Mouse (Mus musculus) adrenal gland, adult 8-10 months (tissue): ENCODE measurements at regions not wholly inside any gene's neighbourhood (a gene's known extent, or its start where the extent isn't known, plus 50 kb on each side); places are given as distances from the start of the nearest gene placed in this dataset.
A peak's percentile ranks its signal among the peaks of the same experiment; 100 is the strongest.

Experiments used
- DNase-seq: peaks from one replicate; pipeline ENCODE4 v3.0.0; 2022

DNA sequence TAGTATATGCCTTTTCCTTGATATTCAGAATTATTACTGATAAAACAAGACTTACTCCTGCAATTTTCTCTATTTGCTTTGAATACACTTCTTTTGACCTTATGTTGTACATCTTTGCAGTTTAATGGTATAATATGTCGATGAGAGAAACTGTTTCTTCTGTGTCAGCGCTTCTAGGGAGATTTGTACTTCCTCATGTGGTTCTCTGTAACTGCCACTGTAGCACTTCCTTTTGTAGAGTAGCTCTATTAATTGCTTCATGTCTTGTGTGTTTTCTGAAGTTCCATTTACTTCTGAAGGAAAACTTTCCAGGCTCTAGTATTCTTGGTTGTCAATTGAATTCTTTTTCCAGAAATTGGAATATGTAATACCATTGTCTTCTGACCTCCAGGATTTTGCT is 323.2 kb downstream of the Ptprc start:
- no peak for DNase-seq

DNA sequence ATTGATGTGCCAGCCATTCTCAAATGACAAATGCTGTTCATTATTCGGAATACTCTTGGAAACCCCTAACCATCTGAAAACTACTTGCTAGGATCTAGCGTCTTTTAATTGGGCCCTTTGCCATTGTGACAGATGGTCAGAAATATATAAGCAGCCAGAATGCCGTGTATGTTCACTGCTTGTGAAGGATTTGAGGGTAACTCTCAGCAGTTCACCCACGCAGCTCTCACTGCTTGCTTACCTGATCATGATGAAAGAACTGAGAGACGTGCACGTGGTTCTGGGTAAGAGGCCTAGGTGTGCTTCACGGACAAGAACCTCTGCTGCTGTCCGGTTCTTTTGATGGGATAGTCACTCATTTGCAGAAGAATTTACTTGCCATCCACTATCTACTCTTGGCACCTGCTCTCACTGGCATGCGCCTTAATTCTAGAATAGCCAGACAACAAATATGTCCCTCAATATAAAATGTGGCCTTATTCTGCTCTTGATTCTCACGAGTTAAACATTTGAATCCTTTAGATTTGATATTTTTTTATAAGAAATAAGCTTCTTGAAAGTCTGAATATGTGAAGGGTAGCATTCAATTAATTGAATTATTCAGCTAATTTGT is 328.1 kb downstream of the Ptprc start:
- no peak for DNase-seq

DNA sequence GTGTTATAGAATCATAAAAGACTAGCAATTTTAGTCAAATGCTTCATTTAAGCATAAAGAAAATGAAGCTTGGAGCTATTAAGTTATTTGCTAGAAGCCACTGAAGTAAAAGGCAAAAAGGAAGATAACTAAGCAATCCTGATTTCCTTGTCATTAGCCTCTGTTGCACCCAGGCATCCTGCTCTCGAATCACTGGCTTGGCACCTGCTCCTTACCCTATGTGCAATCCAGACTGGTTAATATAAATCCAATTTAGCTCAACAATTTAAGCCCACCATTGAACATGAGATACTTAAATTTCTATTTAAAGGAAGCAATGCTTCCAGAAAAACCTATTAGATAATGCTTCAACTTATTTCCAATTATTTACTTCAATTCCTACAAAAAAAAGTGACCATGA is 328.7 kb downstream of the Ptprc start:
- no peak for DNase-seq

DNA sequence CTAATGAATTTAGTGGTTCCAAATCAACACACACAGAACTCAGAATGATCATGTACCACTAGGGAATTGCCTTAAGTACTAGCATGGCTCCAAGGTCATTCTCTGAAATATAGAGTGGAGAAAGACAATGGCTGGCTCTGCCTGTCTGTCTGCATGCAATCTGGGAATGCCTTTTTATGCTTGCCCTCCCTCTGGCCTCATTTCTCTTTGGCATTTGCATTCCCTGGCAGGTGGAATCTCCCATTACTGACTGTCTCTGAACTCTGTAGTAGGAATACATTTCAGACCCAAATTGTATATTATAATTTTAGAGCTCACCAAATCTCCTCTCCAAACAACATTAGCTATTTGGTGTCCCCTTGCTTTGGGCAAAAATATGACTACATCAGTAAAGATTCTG is 335.0 kb downstream of the Ptprc start:
- no peak for DNase-seq

DNA sequence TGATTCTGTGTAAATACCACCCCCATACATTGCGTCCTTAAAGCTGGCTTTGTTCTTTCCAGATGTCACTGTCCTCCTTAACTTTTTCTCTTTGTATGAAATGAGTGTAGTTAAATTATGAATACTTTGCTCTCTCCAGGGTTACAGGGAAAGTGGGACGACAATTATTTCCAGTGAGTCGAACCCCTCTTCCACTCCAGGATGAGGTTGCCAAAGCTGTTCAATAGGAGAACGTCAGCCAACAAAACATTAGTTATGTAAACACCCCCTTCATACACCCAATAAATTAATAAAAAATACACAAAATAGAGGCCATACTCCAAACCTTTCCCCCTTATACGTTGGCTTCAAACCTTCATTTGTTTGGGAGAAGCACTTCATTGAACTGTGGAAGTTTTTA is 335.8 kb downstream of the Ptprc start:
- DNase-seq = no peak

DNA sequence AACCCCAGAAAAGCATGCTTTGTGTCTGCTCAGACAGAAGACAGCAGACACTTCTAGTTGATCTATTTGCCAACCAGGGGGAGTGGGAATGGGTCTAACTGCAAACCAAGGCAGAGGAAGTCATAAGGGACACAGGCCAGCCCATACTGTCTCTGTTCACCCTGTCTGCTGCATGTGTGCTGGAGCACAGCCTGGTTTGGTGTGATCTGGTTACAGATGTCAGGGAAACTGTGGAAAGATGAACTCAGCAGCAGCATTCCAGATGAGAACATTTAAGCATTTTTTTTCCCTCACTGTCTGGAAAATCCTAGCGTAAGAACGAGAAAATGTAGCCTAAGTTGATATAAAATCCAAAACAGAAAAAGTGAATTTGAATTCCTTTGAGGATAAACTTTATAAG is 336.2 kb downstream of the Ptprc start:
- no peak for DNase-seq

DNA sequence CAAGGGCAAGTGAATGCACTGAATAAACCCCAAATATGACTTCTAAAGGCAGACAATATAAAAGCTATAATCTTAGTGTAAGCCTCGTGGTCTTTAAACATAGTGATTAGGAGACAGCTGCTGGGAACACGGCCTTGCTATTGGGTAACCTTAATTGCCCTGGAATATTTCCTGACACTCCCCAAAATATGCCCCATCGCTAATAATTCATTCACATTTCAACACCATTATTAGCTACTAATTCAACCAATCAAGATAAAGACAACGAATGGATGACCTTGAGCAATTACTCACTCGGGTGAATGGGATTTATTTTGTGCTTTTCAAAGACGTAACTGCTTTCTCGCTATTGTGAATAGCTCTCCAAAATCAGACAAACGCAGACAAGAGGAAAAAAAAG is 337.2 kb downstream of the Ptprc start:
- DNase-seq = no peak

DNA sequence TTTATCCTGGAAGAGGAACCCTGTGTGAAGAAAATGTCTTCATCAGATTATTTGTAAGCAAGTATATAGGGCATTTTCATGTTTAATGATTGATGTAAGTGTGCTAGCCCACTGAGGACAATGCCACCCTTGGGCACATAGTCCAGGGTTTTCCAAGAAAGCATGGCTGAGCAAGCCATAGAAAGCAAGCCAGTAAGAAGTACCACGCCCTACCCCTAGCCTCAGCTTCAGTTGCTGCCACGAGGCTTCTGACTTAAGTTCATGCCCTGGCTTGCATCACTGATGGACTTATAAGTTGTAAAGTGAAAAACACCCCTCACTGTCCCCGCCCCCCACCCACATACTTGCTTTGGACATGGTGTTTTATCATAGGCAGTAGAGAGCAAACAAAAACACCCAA is 342.0 kb downstream of the Ptprc start:
- no peak for DNase-seq

DNA sequence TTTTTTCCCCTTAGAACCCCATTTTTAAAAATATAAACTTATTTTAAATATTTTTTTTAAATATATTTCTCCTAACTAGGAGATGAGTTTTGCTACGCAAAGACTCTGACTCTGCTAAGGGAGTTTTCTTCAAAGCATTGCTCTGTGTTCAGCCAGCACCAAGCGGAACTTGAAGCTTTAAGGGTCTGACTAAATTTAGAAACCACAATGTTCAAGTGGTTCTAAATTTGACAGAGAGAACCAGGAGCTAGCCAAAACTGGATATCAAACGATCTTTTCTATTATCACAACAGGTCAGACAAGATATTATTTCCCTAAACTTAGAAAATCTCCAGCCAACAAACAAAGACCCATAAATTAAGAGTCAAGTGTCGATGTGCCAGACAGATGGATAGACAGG is 344.2 kb downstream of the Ptprc start:
- no peak for DNase-seq

DNA sequence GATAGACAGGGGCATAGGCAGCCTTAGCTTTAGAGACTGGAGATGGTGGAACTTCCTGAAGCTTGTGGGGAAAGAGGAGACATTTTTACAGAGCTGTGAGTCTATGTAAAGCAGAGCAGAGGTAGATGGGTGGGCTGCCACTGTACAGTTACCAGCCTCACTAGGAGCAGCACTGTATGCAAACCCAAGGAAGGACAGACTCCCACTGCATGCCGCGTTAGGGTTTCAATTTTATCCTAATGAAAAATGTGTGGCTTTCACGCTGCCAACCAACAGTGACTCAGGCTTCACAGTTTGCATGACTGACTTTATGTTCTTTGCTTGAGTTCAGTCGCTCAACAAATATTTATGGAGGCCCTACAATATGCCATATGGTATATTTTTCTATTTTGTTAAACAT is 348.1 kb downstream of the Ptprc start:
- DNase-seq = no peak

DNA sequence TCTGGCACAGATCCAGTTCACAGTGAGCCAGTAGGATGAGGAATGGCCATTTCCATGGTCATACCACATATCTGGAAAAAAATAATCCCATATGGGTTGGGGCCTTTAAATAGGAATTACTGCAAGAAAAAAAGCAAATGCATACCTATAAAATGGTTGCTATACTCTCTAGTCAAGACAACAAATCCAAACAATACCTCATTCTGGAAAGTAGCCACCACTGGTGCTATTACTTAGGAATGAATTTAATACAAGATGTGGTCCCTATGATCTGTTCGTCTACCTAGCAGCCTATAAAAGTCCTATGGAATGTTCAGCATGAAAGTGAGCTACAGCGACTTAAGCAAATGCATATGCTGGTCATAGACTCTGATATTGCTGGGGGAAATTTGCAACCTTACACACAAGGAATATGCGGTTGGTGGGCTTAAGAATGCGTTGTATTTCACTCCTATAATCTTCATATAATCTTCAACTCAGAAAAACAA is 360.1 kb downstream of the Ptprc start:
- no peak for DNase-seq

DNA sequence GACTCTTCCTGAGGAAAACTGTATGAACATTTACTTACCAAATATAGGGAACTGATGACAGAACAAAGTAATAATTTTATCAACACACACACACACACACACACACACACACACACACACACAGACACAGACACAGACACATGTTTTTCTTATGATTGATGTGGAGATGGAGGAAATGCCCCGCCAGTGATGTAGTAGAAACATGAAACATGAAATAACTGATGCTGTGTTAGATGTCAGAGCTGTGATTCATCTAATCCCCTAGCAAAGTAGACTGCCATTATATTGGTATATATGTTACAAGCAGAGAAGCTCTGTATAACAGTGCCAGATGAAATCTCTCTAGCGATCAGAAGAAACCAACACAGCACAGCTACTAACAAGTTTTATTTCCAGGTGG is 361.0 kb downstream of the Ptprc start:
- no peak for DNase-seq

DNA sequence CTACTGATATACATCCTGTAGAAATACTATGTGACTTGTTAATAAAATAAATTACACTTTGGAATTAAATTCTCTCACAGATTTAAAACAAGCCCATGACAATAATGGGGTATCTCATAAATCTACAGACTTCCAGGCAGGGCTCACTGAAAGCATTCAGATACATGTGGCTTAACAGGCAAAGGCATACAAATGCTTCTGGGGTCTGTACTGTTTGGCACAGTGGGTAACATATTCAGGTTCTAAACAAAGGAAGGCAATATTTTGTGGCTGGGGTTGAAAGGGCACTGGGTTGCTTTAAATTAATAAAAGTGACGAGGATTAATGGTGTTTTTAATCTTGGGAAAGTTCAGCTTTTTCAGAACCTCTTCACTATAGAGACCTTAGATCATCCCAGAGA is 361.8 kb downstream of the Ptprc start:
- DNase-seq = no peak

DNA sequence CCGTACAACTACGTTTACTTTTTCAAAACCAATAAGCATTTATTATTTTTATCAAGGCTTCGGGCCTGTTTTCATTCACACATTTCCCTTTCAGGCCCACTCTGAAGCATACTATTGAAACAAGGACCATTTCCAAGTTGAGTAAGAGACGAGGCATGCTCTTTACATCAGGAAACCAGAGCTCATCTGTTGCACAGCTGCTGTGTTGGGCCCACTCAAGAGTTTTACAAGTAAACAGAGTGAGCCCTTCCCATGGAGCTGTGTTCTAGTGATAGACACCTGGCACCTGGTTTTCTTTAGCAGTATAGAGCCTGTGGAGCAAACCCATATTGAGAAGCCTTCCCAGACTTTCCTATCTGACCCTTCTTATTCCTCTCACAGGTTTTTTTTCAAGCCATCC is 363.5 kb downstream of the Ptprc start:
- DNase-seq = no peak

DNA sequence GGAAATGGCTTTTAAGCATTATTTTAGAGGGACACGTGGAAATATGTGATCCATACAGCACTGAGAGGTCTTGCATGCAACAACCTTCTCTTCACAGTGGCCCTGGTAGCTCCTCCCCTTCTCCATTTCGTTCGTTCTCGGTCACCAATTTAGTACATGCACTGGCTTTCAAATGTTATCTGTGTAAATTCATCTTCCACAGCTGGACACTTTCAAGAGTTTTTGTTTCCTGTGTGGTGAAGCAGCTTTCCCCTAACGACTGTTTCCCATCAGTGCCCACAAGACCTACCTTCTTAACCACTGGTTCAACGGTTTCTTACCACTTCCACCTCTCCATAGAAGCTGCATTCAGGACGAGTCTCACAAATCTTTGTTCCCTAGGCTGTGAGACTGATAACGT is 368.8 kb downstream of the Ptprc start:
- DNase-seq = no peak

DNA sequence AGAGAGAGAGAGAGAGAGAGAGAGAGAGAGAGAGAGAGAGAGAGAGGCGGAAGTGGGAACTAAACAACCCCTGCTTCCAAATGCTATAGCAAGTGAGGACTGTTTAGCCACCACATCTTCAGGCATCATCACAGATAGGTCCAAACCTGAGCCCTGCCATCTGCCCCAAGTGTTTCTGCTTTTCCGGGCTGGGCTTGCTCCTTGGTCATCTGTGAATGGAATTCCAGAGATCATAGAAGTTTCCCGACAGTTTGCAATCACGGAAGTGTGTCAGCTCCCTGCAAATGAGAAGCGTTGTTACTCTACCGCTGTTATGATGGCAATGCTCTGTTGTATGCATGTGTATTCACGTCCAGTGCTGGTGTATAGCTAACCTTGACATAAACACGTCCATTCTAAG is 369.3 kb downstream of the Ptprc start:
- no peak for DNase-seq

DNA sequence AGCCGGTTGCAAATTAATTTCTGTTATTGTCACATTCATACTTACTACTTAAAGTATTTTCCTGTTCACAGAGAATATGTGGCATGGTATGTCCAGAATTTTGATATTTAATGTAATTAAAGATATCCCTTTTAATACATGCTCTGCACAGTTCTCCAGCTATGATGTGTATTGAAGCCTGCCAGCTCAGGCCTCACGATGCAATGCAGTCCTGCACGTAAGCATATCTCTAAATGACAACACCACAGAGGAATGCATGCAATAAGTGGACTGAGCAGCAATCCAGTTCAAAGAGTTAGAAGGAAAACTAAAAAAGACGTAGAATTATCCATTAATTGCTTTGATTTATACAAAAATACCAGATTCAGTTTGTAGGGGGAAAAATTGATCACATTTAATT is 373.4 kb downstream of the Ptprc start:
- DNase-seq = no peak

DNA sequence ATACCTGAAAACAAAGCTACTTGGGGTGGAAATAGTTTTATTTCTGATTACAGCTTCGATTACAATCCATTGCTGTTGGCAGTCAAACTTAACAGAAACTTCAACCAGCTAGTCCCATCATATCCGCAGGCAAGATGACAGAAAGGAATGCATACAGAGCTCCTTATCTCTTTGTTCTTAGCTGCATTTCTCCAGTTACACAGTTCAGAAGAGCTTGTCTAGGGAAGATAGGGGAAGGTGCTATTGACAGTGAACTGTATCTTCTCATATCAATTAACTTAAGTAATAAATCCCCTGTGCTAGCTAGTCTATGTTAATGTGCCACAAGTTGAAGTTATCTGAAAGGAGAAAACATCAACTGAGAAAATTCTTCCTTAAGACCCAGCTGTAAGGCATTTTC is 374.8 kb downstream of the Ptprc start:
- DNase-seq = no peak

DNA sequence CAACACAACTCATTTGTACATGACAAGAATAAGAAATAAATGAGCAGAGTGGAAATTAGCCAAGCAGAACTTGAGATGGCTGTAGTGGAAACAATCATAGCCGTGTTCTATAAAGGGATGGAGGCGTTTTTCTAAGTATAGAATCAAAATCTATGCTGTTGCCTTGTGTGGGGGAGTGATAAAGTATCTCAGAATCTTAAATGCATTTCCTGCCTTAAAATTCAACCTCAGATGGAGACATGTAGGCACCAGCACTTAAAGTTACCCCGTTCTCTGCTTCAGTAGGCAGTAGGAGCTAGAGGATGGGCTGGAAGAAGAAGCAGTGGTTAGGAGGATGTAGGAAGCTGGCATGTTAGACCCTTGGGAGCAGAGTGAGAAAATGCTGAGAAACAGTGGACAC is 386.7 kb downstream of the Ptprc start:
- no peak for DNase-seq

DNA sequence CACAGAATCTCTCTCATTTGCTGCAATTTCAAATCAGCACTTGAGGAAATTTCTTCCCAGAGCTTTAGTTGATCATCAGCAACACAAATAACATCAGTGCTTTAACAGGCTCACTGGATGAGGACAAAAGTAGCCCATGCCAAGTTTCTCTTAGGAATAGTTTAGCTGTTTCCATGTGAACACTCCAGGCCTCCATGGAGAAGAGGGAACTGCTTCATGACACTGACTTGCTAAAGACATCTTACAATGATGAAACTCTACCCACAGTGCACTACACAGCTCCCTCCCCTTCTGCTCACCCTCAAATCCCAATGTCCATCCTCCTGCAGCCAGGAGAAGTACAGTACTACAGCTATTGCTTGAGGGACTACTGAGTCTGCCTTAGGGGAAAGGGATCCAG is 388.9 kb downstream of the Ptprc start:
- DNase-seq = no peak

DNA sequence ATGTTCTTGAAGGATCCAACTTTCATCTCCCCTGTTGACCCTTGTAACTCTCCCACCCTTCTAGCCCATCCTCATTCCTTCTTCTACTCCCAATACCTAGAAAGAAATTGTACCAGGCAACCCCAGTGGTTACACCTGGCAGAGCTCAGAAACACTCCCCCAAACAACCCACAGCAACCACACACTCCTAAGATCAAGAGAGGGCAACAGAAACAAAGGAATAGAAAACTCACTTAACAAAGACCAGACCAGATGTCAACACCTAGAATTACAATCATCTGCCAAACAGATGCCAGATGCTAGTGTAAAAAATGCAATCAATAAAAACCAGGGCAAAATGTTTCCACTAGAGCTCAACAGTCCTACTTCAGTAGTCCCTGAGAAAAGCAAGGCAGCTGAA is 400.9 kb downstream of the Ptprc start:
- no peak for DNase-seq

DNA sequence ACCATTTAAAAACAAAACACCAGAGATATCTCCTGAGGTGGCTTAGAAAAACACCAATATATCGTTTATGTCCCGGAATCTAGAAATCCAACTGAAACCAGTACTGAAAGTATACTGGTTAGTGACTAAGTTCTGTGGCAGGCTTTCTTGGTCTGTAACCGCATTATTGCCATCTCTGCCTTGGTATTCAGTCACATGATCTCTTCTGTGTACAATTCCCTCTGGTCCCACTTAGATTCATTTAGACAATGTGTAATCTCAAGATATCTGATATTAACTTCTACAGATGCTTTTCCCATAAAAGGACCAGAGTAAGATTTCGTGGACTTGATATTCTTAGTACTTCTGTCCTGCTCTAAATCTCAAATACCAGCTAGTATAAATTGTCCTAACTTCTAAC is 414.7 kb downstream of the Ptprc start:
- no peak for DNase-seq

DNA sequence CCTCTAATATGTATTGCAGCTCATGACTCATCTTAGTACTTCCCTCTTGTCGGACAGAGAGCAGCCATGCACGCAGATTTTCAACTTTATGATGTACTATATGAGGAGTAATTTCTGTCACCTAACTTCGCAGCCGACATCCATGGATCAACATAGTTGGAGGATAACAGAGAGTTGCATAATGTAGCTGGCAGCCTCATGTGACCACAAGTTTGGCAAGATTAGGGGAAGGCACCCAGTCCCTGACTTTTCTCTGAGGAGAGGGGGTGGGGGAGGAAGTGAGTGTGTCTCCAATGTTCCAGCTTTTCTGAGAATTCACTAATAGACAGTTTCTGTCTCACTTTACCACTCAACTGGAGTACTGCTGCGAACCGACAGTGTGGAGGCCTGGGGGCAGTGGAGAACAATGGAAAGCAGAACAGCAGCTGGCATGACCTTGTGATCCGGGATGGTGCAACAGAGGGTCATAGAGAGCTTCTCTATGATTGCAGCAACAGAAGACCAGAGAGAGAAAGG is 424.0 kb downstream of the Ptprc start:
- peak; percentile 6 for DNase-seq

DNA sequence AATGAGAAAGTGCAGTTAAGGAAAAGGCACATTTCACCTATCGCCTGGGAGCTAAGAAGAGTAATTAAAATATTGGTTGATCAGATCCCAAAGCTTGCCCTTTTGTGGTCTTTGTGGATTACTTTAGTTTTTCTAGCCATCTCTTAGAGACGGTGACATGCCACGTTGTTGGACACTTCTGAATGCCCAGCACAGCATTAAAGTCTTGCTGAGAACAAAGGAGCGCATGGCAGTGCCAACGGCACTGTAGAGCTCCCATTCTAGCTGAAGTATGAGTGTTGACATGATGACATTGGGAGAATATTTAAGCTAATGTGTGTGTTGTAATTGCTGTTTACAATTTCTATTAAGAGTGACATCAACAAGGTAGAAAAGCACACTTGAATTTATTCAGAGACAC is 424.6 kb downstream of the Ptprc start:
- DNase-seq = no peak

DNA sequence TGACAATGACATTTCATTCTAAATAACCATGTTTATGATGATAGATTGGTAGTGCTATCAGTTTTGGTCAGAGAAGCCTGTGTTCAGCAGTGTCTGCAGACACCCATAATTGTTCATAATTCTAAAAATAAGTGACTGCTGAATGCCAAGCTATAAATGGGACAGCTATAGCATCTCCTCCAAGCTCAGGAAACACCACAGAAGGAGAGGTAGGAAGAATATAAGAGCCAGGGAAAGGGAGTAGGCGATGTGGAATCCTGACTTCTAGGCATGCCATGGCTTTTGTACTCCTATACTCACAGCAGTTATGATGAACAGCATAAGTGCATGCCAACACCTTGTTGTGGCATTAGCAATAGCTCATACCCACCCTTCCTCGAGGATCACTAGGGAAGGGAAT is 429.4 kb downstream of the Ptprc start:
- DNase-seq = no peak
